Mouse (Mus musculus) brain, embryonic 14.5 days (tissue): ENCODE results near the gene Gm1123. TPM values are rescaled to one million over a fixed set of nuclear protein-coding genes. Genes with fewer than 3 reads are reported as not detected.

ENCODE experiments used
- DNase-seq: peaks from one replicate; pipeline ENCODE4 v3.0.0-alpha.2; 2011; ENCODE audit warnings: low read depth
- CTCF ChIP-seq: fragments of 200-500 bp; IDR thresholded peaks from 2 replicates; pipeline ENCODE4 v1.5.1; 2012; ENCODE audit warnings: inconsistent platforms, mild to moderate bottlenecking, moderate library complexity, borderline replicate concordance; ENCODE audit not compliant: insufficient read depth, insufficient read length; ENCODE audit errors: extremely low read depth
- POLR2A ChIP-seq: fragments of 200-500 bp; IDR thresholded peaks from 2 replicates; pipeline ENCODE4 v1.6.1; 2012; ENCODE audit warnings: mild to moderate bottlenecking, inconsistent platforms, borderline replicate concordance; ENCODE audit not compliant: poor library complexity, insufficient read depth, insufficient read length, severe bottlenecking; ENCODE audit errors: extremely low read depth
- polyA plus RNA-seq: library from polyadenylated mRNA; depleted of rRNA; stranded (reverse); fragments of >200 nt; gene quantifications from 2 replicates; pipeline ENCODE4 v1.2.3, GENCODE M21; 2012; rRNA removed

The Gm1123 gene
- polyA plus RNA-seq = 0.04 and 0.08 TPM in 2 replicates

DNA sequence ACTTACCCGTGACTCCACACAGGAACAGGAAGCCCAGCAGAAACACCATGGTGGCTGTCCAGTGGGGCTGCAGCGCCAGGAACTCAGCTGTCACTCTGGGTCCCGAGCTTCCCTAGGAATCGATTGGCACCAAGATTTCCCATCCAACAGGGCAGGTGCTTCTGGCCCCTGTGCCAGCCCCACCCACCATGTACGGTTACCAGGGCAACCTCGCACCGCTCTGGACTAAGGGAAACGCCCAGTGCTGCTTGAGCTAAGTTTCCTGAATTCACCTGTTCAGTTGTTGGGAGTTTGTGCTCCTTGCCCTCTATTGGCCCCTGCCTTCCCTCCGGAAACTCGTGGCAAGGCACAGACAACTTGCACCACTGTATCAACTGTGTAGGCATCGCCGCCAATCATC, at the start of gene Gm1123:
TSS of gene Gm1123 (minus strand) at position 141 of the 400 bp plus-strand sequence.
- DNase-seq = no peak
- no peak for TF ChIP-seq CTCF
- no peak for TF ChIP-seq POLR2A

DNA sequence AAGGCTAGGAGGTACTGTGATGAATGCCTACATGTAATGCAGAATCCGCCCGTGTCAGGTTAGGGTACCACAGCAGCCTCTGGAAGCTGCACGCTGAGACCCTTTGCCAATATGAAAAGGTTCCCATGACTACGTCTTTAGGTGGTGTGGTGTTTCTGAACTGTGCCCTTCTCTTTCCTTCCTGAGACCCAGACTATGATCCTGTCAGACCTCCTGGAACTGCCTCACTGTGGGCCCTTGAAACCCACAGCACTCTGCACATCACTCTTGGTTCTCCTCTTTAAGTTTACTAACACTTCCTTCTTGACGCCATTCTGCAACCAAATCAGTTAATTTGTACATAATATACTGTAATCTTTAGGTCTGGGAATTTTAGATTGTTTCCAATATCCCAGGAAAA, 46.2 kb upstream of the Gm1123 start:
- no peak for TF ChIP-seq POLR2A
- no peak for TF ChIP-seq CTCF

GRCm38 (mm10) chr9:99081308-99081707, 45.8 kb upstream of the Gm1123 start:
- DNase-seq = no peak
- TF ChIP-seq POLR2A = no peak

More for the DNA sequence above, 46.2 kb upstream of the Gm1123 start:
- DNase-seq = no peak

- TF ChIP-seq POLR2A = no peak
- TF ChIP-seq CTCF = no peak
- no peak for DNase-seq
Observed at GRCm38 (mm10) chr9:99080657-99081056, 45.1 kb upstream of the Gm1123 start.

GRCm38 (mm10) chr9:99074462-99074861, 38.9 kb upstream of the Gm1123 start:
- DNase-seq = no peak
- TF ChIP-seq POLR2A (no peak), CTCF (no peak)

DNA sequence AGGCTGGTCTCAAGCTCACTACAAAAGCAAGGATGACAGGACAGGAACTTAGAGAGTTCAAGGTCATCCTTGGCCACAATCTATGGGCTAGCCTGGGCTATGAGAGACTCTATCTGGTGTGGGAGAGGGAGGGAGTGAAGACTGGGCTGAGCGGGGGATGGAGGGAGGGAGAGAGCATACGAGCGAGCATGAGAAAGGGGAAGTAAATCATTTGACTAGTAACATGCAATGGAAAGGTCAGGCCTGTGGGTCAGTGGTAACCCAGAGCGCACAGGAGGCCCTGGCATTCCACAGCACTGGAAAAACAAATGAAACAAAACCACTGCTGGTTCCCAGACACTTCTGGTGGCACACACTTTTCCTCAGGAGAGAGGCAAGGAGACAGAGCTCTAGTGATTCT, 37.0 kb upstream of the Gm1123 start:
- DNase-seq = no peak

DNA sequence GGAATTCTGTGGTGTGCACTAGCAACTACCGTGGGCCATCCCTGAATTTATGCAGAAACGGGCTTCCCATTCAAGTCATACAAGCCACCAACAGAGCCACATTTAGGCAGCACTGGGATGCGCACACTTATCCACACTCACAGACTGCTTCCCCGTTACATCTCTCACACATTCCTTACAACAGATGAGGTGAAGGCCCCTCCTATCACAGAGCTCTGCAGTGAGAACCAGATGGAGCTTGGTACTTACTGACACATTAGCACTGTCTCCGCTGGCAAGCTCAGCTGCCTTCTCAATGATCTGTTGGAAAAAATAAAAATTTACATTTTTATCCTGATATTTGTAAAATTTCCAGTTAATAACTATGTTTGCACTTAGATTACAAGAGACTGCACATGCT, 29.8 kb upstream of the Gm1123 start:
- TF ChIP-seq POLR2A (no peak), CTCF (no peak)
- peak; percentile 73 for DNase-seq

More for the DNA sequence above, 37.0 kb upstream of the Gm1123 start:
- TF ChIP-seq CTCF (no peak), POLR2A (no peak)

- peak; percentile 82 for DNase-seq
- no peak for TF ChIP-seq CTCF
- no peak for TF ChIP-seq POLR2A
Observed at GRCm38 (mm10) chr9:99064216-99064615, 28.7 kb upstream of the Gm1123 start.

- peak; percentile 90 for DNase-seq
- TF ChIP-seq CTCF = peak; percentile 96
- no peak for TF ChIP-seq POLR2A
Observed at GRCm38 (mm10) chr9:99062544-99062943, 27.0 kb upstream of the Gm1123 start.

- DNase-seq = peak; percentile 59
- TF ChIP-seq POLR2A = no peak
- TF ChIP-seq CTCF = no peak
Observed at GRCm38 (mm10) chr9:99057751-99058150, 22.2 kb upstream of the Gm1123 start.

- no peak for DNase-seq
- no peak for TF ChIP-seq CTCF
- no peak for TF ChIP-seq POLR2A
Observed at GRCm38 (mm10) chr9:99049760-99050159, 14.2 kb upstream of the Gm1123 start.

- no peak for TF ChIP-seq POLR2A
- TF ChIP-seq CTCF = no peak
- DNase-seq = peak; percentile 82
Observed at GRCm38 (mm10) chr9:99048724-99049250, 13.3 kb upstream of the Gm1123 start.
